Comparison of ENCODE assay signal across 24 mouse cellular contexts in genomic region chr11:12469638-12470037, GRCm38 (mm10). TPM values are rescaled to one million over a fixed set of nuclear protein-coding genes. Genes with fewer than 3 reads are reported as not detected.
DNase-seq lines count a peak whose midpoint lies in the region; TF ChIP-seq lines count a peak whose summit lies in the region.
"Had no signal": no experiment of that assay in that cellular context is flagged by ENCODE, and none has a peak within 500 bp of the region (broad histone marks: within the 10 kb centered on the region; RNA-seq: fewer than 3 reads in every experiment).

No protein-coding gene starts in this region.

- TF ChIP-seq CTCF in ES-Bruce4 (IDR thresholded peaks at IDR 0.05; ENCODE audit: low read depth, low read length): no peak

- no peaks in the 10 kb centered on the region for H3K27me3 ChIP-seq in ES-Bruce4 (ENCODE audit: control insufficient read depth, insufficient read depth, low read length, poor library complexity, severe bottlenecking)
- H3K27me3 ChIP-seq: CH12.LX had no signal

- TF ChIP-seq EP300 in ES-Bruce4 (IDR thresholded peaks at IDR 0.05; ENCODE audit: insufficient read depth, low read depth, low read length): no peak

- in situ Hi-C loops in ES-E14 (cut with MboI; ENCODE audit: low sequenced_read_pairs in 2 of 2, unreplicated experiment in 2 of 2): no loop called here

- H3K4me3 ChIP-seq in ES-Bruce4 (ENCODE audit: low read depth, low read length) (no peak overlapping the region), ES-E14 (ENCODE audit: insufficient read depth in 1 of 2, low read depth in 1 of 2, low read length in 2 of 2, poor library complexity in 1 of 2, severe bottlenecking in 1 of 2) (no peak overlapping the region)
- H3K4me3 ChIP-seq: embryonic facial prominence, embryonic 13.5 days; embryonic facial prominence, embryonic 15.5 days; erythroblast, embryonic 14.5 days; forebrain, embryonic 10.5 days; forebrain, embryonic 12.5 days had no signal

- TF ChIP-seq POLR2A in ES-Bruce4 (IDR thresholded peaks at IDR 0.05; ENCODE audit: insufficient read depth, low read length): no peak

- H3K4me1 ChIP-seq in ES-Bruce4 (ENCODE audit: control insufficient read depth, insufficient read depth, low read length) (peaks cover 10% of the 10 kb centered on the region), ES-E14 (ENCODE audit: control insufficient read depth in 2 of 2, insufficient read depth in 2 of 2, low read length in 2 of 2, poor library complexity in 1 of 2) (peaks cover 19 to 41% of the 10 kb centered on the region in 2 experiments)
- H3K4me1 ChIP-seq: forebrain, embryonic 12.5 days had no signal

- H3K27ac ChIP-seq in ES-Bruce4 (ENCODE audit: insufficient read depth, low read length) (peak overlapping the region; percentile 98), ES-E14 (ENCODE audit: insufficient read depth, low read depth, low read length, poor library complexity, severe bottlenecking) (peak overlapping the region; percentile 90; the same call in 1 of the 2 replicates)
- H3K27ac ChIP-seq: embryonic facial prominence, embryonic 13.5 days; embryonic facial prominence, embryonic 15.5 days; forebrain, embryonic 10.5 days; forebrain, embryonic 12.5 days had no signal

- no peak overlapping the region for H3K9ac ChIP-seq in ES-Bruce4 (ENCODE audit: low read depth, poor library complexity, severe bottlenecking)
- H3K9ac ChIP-seq in ES-E14 (ENCODE audit: insufficient read depth, low read depth, low read length, poor library complexity, severe bottlenecking): no peak overlapping the region
- H3K9ac ChIP-seq: embryonic facial prominence, embryonic 13.5 days; embryonic facial prominence, embryonic 15.5 days; forebrain, embryonic 12.5 days had no signal

- H3K9me3 ChIP-seq in ES-Bruce4 (replicated peaks; ENCODE audit: control insufficient read depth, insufficient read depth, low read length, poor library complexity, severe bottlenecking) (no peaks in the 10 kb centered on the region), ES-E14 (ENCODE audit: control insufficient read depth, insufficient read depth, low read depth, low read length) (no peaks in the 10 kb centered on the region)
- H3K9me3 ChIP-seq: embryonic facial prominence, embryonic 13.5 days; embryonic facial prominence, embryonic 15.5 days; forebrain, embryonic 10.5 days; forebrain, embryonic 12.5 days had no signal

- no peak for DNase-seq in ES-E14 (ENCODE audit: low read depth, low spot score)
- peak; percentile 80 for DNase-seq in ZHBTc4 (ENCODE audit: low read depth, low spot score)
- no peak for DNase-seq in lung, postnatal 36 days
- no peak for DNase-seq in testis, postnatal 10 days (ENCODE audit: low spot score)
- DNase-seq: adrenal gland, adult 2 months; adrenal gland, postnatal 10 days; adrenal gland, postnatal 25 days; B cell, adult 2 months; cerebellum, adult 11 months; cerebellum, adult 18-20 months; cerebellum, adult 8-10 months; cerebellum, adult 9-11 months; cerebellum, postnatal 14 days; cerebellum, postnatal 36 days; embryo, embryonic 11 days had no signal

- H3K36me3 ChIP-seq in ES-Bruce4 (ENCODE audit: control insufficient read depth, insufficient read depth, low read length, poor library complexity, severe bottlenecking) (no peaks in the 10 kb centered on the region), ES-E14 (ENCODE audit: control insufficient read depth, insufficient read depth, low read length, poor library complexity, severe bottlenecking) (no peaks in the 10 kb centered on the region)
- H3K36me3 ChIP-seq: embryonic facial prominence, embryonic 13.5 days; embryonic facial prominence, embryonic 15.5 days; forebrain, embryonic 10.5 days; forebrain, embryonic 12.5 days had no signal

TF ChIP-seq in ES-E14, 5 proteins besides CTCF, POLR2A, EP300 and RAD21:
- no peak for TF ChIP-seq MAFK (IDR thresholded peaks at IDR 0.05; ENCODE audit: insufficient read depth, low read depth, low read length)
- TF ChIP-seq ZNF384 (IDR thresholded peaks at IDR 0.05; ENCODE audit: low read depth, low read length): no peak
- no peak for TF ChIP-seq CHD2 (IDR thresholded peaks at IDR 0.05; ENCODE audit: low read depth, low read length)
TF ChIP-seq in ES-E14: peak in this region for 0.

RNA-seq across cellular contexts. Expression of gene Cobl, which starts 4.9 kb away (rescaled TPM):
- 23.2 and 25.3 TPM in 2 replicates for polyA plus RNA-seq in ES-Bruce4 (2011; ENCODE audit: insufficient read depth, insufficient read length, low read depth, missing spikeins)
- 33.2 and 36.5 TPM in 2 replicates for total RNA-seq in ES-E14 (2012; rRNA removed)
- total RNA-seq: common myeloid progenitor, adult 5-6 weeks; MEL had no signal
